Mouse (Mus musculus): ENCODE data around the gene Mrnip. TPM values are rescaled to one million over a fixed set of nuclear protein-coding genes. Genes with fewer than 3 reads are reported as not detected.

Gene Mrnip
- polyA plus RNA-seq, 1 experiment from 2014 or later, result 30.9 TPM

DNA sequence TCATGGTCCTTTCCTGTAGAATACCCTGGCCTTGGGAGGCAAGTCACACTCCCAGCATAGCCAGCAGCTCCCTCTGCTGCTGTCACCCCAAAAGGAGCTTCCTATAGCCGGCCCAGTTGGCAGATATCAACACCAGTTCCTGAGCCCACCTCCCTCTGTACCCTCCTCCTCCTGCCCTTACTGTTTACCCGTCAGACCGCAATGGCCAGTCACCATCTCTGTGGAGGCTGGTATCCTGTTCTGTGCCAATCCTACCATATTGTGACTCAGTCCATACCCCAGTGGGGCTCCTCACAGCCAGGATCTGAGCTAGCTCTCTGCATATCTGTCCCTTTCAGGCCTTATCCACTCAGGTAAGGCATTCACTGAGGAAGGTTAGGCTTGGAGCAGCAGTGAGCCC is 28.7 kb upstream of the Mrnip start:
- no peak for ATAC-seq (ENCODE audit: insufficient number of reproducible peaks, low FRiP score, low TSS enrichment, low read depth)
- peaks cover 30% of the 10 kb centered on the region for H3K36me3 ChIP-seq (ENCODE audit: control insufficient read depth, insufficient read depth, low read length)
- DNase-seq (ENCODE audit: low spot score), result no peak
- no peak overlapping the region for H3K9ac ChIP-seq (ENCODE audit: low read length)
- 93% methylated on average over 3 of the region's 3 CpGs for WGBS
- H3K4me2 ChIP-seq (ENCODE audit: low read depth, severe bottlenecking), result no peak overlapping the region
- H3K4me3 ChIP-seq (ENCODE audit: low read depth, low read length), result no peak overlapping the region
- H3K4me1 ChIP-seq (ENCODE audit: control insufficient read depth, insufficient read depth, low read length), result no peaks in the 10 kb centered on the region
- no peak overlapping the region for H3K27ac ChIP-seq (replicated peaks; ENCODE audit: low read depth, low read length)
- no peaks in the 10 kb centered on the region for H3K9me3 ChIP-seq (ENCODE audit: control insufficient read depth, low read length)
- H3K27me3 ChIP-seq (ENCODE audit: control insufficient read depth, insufficient read depth, low read length), result no peaks in the 10 kb centered on the region

DNA sequence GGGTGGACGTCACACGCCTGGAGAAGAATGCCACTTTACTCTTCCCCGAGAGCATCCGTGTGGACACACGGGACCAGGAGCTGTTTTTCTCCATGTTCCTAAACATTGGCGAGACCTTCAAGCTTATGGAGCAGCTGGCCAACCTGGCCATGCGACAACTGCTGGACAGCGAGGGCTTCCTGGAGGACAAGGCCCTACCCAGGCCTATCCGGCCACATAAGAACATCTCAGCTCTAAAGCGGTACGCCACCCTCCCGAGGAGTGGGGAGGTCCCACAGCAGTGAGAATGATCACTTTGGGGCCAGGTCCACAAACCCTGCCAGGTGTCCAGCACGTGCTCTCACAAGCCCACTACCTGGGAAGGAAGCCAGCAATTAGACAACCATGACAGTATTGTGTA is 28.1 kb upstream of the Mrnip start:
- ATAC-seq (ENCODE audit: insufficient number of reproducible peaks, low FRiP score, low TSS enrichment, low read depth), result no peak
- Histone ChIP-seq H3K9ac (ENCODE audit: low read length) (no peak overlapping the region), H3K4me1 (ENCODE audit: control insufficient read depth, insufficient read depth, low read length) (no peaks in the 10 kb centered on the region), H3K9me3 (ENCODE audit: control insufficient read depth, low read length) (no peaks in the 10 kb centered on the region), H3K27me3 (ENCODE audit: control insufficient read depth, insufficient read depth, low read length) (no peaks in the 10 kb centered on the region), H3K4me3 (ENCODE audit: low read depth, low read length) (no peak overlapping the region), H3K4me2 (ENCODE audit: low read depth, severe bottlenecking) (no peak overlapping the region), H3K36me3 (ENCODE audit: control insufficient read depth, insufficient read depth, low read length) (peaks cover 27% of the 10 kb centered on the region), H3K27ac (replicated peaks; ENCODE audit: low read depth, low read length) (no peak overlapping the region)
- DNase-seq (ENCODE audit: low spot score), result no peak
- 95% methylated on average over 13 of the region's 13 CpGs for WGBS

DNA sequence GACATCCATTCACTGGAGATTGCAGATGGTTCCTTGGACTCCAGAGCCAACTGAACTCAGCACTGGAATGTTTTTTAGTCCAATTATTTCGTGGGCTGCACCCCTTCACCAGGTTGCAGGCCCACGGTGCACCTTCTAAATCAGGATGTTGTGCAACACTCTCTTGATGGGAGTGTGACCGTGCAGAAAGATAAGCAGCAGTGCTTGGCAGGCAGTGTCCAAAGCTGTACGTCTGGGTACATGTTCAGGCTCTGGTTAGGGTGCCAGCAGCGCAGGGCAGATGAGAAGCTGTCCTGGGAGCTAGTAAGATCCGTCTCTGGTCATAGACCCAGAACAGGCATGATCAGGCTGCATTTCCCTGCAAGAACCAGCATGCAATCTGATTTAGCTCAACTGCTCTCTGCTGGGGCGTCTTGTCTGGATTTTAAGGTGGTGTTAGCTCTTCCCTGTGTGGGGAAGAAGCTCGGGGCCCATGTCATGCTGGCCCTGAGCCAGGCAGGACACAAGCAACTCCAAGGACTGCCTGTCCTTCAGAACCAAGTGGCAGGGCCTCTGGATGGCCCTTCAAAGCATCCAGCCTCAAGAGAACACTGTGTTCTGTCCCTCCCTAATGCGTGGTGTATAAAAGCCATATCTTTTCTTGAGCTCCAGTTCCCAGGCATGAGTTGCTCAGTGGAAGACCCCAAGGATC is 26.8 kb upstream of the Mrnip start:
- no peak overlapping the region for H3K4me3 ChIP-seq (ENCODE audit: low read depth, low read length)
- no peak overlapping the region for H3K27ac ChIP-seq (replicated peaks; ENCODE audit: low read depth, low read length)
- H3K4me2 ChIP-seq (ENCODE audit: low read depth, severe bottlenecking), result no peak overlapping the region
- ATAC-seq (ENCODE audit: insufficient number of reproducible peaks, low FRiP score, low TSS enrichment, low read depth) (no peak), DNase-seq (ENCODE audit: low spot score) (no peak)
- no peaks in the 10 kb centered on the region for H3K27me3 ChIP-seq (ENCODE audit: control insufficient read depth, insufficient read depth, low read length)
- H3K4me1 ChIP-seq (ENCODE audit: control insufficient read depth, insufficient read depth, low read length), result no peaks in the 10 kb centered on the region
- 87% methylated on average over 9 of the region's 9 CpGs for WGBS
- no peak overlapping the region for H3K9ac ChIP-seq (ENCODE audit: low read length)
- no peaks in the 10 kb centered on the region for H3K9me3 ChIP-seq (ENCODE audit: control insufficient read depth, low read length)
- peaks cover 24% of the 10 kb centered on the region for H3K36me3 ChIP-seq (ENCODE audit: control insufficient read depth, insufficient read depth, low read length)

DNA sequence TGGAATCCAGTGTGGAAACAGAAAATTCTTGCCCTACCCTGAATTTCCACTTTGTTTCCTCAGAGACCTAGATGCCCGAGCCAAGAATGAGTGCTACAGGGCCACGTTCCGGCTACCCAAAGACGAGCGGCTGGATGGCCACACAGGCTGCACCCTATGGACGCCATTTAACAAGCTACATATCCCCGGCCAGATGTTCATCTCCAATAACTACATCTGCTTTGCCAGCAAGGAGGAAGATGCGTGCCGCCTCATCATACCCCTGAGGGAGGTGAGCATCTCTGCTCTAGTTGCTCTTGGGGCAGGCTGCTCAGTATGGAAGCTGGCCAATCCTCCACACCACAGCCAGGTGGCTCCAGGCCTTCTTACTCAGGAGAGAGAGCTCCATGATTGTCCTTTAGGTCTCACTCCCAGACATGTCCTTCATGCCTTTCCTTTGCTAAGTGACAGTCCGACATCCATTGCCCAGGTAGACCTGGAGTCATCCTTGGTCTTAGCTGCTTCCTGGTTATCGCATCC is 26.2 kb upstream of the Mrnip start:
- no peak overlapping the region for H3K27ac ChIP-seq (replicated peaks; ENCODE audit: low read depth, low read length)
- no peaks in the 10 kb centered on the region for H3K4me1 ChIP-seq (ENCODE audit: control insufficient read depth, insufficient read depth, low read length)
- H3K9me3 ChIP-seq (ENCODE audit: control insufficient read depth, low read length), result no peaks in the 10 kb centered on the region
- no peak overlapping the region for H3K4me3 ChIP-seq (ENCODE audit: low read depth, low read length)
- H3K27me3 ChIP-seq (ENCODE audit: control insufficient read depth, insufficient read depth, low read length), result no peaks in the 10 kb centered on the region
- H3K4me2 ChIP-seq (ENCODE audit: low read depth, severe bottlenecking), result no peak overlapping the region
- no peak for DNase-seq (ENCODE audit: low spot score)
- peaks cover 27% of the 10 kb centered on the region for H3K36me3 ChIP-seq (ENCODE audit: control insufficient read depth, insufficient read depth, low read length)
- ATAC-seq (ENCODE audit: insufficient number of reproducible peaks, low FRiP score, low TSS enrichment, low read depth), result no peak
- WGBS, result 93% methylated on average over 11 of the region's 11 CpGs
- no peak overlapping the region for H3K9ac ChIP-seq (ENCODE audit: low read length)

DNA sequence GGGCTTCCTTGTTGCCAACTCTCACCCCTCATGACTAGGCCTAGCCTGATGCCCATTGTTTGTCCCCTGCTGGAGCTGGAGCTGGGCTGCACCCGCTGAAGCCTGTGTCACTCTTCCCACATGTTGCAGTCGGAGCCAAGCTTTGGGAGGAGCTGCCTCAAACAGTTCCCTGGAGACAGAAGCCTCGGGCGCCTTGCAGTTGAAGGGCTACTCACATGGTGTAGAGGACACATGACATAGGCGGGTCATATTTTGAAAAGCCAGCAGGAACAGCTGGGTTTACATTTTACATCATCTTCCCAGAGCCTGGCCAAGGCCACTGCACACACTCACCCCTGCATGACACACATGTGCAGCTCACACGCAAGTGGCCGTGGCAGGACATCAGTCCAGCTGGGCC is 25.0 kb upstream of the Mrnip start:
- Histone ChIP-seq H3K4me3 (ENCODE audit: low read depth, low read length) (no peak overlapping the region), H3K27ac (replicated peaks; ENCODE audit: low read depth, low read length) (no peak overlapping the region), H3K27me3 (ENCODE audit: control insufficient read depth, insufficient read depth, low read length) (no peaks in the 10 kb centered on the region), H3K36me3 (ENCODE audit: control insufficient read depth, insufficient read depth, low read length) (peaks cover 27% of the 10 kb centered on the region), H3K9me3 (ENCODE audit: control insufficient read depth, low read length) (no peaks in the 10 kb centered on the region), H3K4me2 (ENCODE audit: low read depth, severe bottlenecking) (no peak overlapping the region), H3K9ac (ENCODE audit: low read length) (no peak overlapping the region), H3K4me1 (ENCODE audit: control insufficient read depth, insufficient read depth, low read length) (no peaks in the 10 kb centered on the region)
- DNase-seq (ENCODE audit: low spot score), result no peak
- no peak for ATAC-seq (ENCODE audit: insufficient number of reproducible peaks, low FRiP score, low TSS enrichment, low read depth)
- 90% methylated on average over 7 of the region's 7 CpGs for WGBS

DNA sequence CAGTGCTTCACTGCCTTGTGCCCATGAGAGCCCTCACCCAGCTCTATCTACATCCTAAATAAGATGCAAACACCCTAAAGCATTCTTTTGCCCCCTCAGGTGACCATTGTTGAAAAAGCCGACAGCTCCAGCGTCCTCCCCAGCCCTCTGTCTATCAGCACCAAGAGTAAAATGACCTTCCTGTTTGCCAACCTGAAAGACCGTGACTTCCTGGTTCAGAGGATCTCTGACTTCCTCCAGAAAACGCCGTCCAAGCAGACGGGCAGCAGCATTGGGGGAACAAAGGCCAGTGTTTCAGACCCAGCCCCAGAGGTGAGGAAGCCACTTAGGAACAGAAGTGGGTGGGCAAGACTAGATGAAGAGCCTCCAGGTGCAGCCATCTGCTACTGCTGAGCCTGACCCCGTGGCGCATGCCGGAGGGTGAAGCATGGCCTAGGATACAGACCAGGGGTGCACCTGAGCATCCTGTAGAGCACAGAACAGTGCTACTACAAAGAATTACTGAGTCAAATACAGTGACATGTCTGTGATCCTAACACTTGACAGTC is 24.6 kb upstream of the Mrnip start:
- ATAC-seq (ENCODE audit: insufficient number of reproducible peaks, low FRiP score, low TSS enrichment, low read depth), result no peak

DNA sequence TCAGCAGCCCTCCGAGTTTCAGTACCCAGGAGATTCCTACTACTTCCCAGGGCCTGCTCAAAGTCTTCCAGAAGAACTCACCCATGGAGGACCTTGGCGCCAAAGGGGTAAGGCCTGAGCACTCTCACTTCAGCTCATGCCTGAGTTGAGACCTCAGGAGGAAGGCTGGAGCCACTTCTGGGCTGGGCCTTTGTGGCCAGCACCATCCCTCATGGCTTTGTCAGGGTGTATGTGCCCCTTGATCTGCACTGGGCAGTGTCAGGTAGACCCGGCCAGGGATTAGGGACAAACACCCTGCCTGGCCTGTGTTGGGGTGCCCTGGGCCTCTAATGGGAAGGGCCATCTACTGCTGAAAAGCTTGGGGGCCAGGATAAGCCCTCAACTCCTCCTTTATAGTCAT is 22.9 kb upstream of the Mrnip start:
- WGBS, result 79% methylated on average over 3 of the region's 3 CpGs
- H3K27ac ChIP-seq (replicated peaks; ENCODE audit: low read depth, low read length), result no peak overlapping the region
- H3K4me3 ChIP-seq (ENCODE audit: low read depth, low read length), result no peak overlapping the region
- no peaks in the 10 kb centered on the region for H3K9me3 ChIP-seq (ENCODE audit: control insufficient read depth, low read length)
- no peak overlapping the region for H3K4me2 ChIP-seq (ENCODE audit: low read depth, severe bottlenecking)
- no peaks in the 10 kb centered on the region for H3K4me1 ChIP-seq (ENCODE audit: control insufficient read depth, insufficient read depth, low read length)
- DNase-seq (ENCODE audit: low spot score), result no peak
- no peaks in the 10 kb centered on the region for H3K27me3 ChIP-seq (ENCODE audit: control insufficient read depth, insufficient read depth, low read length)
- no peak for ATAC-seq (ENCODE audit: insufficient number of reproducible peaks, low FRiP score, low TSS enrichment, low read depth)
- H3K36me3 ChIP-seq (ENCODE audit: control insufficient read depth, insufficient read depth, low read length), result peaks cover 15% of the 10 kb centered on the region
- no peak overlapping the region for H3K9ac ChIP-seq (ENCODE audit: low read length)

More for the DNA sequence above, 24.6 kb upstream of the Mrnip start:
- H3K4me1 ChIP-seq (ENCODE audit: control insufficient read depth, insufficient read depth, low read length), result no peaks in the 10 kb centered on the region
- H3K9ac ChIP-seq (ENCODE audit: low read length), result no peak overlapping the region
- no peak for DNase-seq (ENCODE audit: low spot score)
- H3K4me2 ChIP-seq (ENCODE audit: low read depth, severe bottlenecking), result no peak overlapping the region
- no peaks in the 10 kb centered on the region for H3K27me3 ChIP-seq (ENCODE audit: control insufficient read depth, insufficient read depth, low read length)
- no peaks in the 10 kb centered on the region for H3K9me3 ChIP-seq (ENCODE audit: control insufficient read depth, low read length)
- H3K36me3 ChIP-seq (ENCODE audit: control insufficient read depth, insufficient read depth, low read length), result peaks cover 27% of the 10 kb centered on the region
- H3K27ac ChIP-seq (replicated peaks; ENCODE audit: low read depth, low read length), result no peak overlapping the region
- H3K4me3 ChIP-seq (ENCODE audit: low read depth, low read length), result no peak overlapping the region
- 92% methylated on average over 9 of the region's 9 CpGs for WGBS

DNA sequence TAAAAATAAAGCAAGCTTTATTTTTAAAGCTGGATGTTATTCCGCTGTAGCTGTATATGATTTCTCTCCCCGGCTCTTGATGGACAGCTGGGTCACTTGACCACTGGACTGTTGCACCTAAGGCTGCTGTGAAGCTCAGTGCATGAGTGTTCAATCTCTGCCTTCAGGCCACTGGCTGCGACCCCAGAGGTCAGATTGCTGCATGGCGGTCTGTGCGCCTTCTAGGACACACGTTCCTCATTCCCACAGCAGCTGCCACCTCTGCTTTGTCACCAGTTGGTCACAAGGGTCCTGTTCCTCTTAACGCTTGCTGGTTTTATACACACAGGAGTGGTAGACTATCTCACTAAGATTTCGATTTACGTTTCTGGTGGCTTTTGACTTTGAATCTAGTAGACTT is 20.1 kb upstream of the Mrnip start:
- DNase-seq (ENCODE audit: low spot score) (no peak), ATAC-seq (ENCODE audit: insufficient number of reproducible peaks, low FRiP score, low TSS enrichment, low read depth) (no peak)
- 72% methylated on average over 9 of the region's 9 CpGs for WGBS

More for the DNA sequence above, 20.1 kb upstream of the Mrnip start:
- no peak overlapping the region for H3K4me2 ChIP-seq (ENCODE audit: low read depth, severe bottlenecking)
- peaks cover 17% of the 10 kb centered on the region for H3K36me3 ChIP-seq (ENCODE audit: control insufficient read depth, insufficient read depth, low read length)
- no peaks in the 10 kb centered on the region for H3K27me3 ChIP-seq (ENCODE audit: control insufficient read depth, insufficient read depth, low read length)
- H3K9ac ChIP-seq (ENCODE audit: low read length), result no peak overlapping the region
- no peaks in the 10 kb centered on the region for H3K4me1 ChIP-seq (ENCODE audit: control insufficient read depth, insufficient read depth, low read length)
- no peaks in the 10 kb centered on the region for H3K9me3 ChIP-seq (ENCODE audit: control insufficient read depth, low read length)
- no peak overlapping the region for H3K27ac ChIP-seq (replicated peaks; ENCODE audit: low read depth, low read length)
- no peak overlapping the region for H3K4me3 ChIP-seq (ENCODE audit: low read depth, low read length)
